Mouse (Mus musculus) mouse embryonic stem cell (cell line): ENCODE data around the gene Catip.
"Not testable (repeated sequence)": the region's sequence is repeated elsewhere in the genome, so short reads cannot be mapped to it uniquely, and the experiment has no call there.

Experiments used
- in situ Hi-C, 2 experiments: fragments of 300-500 bp; cut with MboI; formaldehyde crosslinking; loops; 1 replicate in 1 of 2; 3 replicates in 1 of 2; pipeline ENCODE4 v1.14.3; 2019 to 2020; ENCODE audit warnings: low sequenced_read_pairs in 2 of 2, low pct_unique_long_range_greater_than_20kb in 1 of 2, mixed read lengths in 1 of 2; ENCODE audit not compliant: unreplicated experiment in 1 of 2

Gene Catip

DNA sequence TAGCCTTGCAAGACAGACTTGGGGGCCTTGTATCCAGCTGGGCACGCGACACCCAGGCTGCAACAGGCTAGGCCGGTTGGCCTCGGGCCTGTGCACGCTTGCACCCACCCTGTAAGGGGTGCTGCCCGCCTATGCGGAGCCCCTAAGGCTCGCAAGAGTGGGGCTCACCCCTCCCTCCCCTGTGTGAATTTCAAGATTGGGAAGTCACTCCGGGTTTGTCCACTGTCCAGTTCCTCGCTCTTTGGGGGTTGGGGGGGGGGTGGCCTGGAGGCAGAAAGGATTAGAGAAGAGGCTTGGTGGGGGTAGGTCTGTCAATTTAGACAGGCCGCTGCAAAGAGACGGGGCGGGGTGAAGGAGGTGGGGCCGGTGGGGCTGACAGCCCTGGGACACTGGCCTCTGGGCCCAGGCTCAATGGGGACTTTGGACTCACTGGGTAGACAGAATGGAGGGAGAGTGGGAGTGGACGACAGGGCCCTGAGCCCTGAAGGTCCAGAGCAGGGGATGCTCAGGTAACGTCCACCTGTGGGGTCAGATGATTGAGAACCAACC, 30.6 kb downstream of the Catip start:
- in situ Hi-C loops = no loop called here

DNA sequence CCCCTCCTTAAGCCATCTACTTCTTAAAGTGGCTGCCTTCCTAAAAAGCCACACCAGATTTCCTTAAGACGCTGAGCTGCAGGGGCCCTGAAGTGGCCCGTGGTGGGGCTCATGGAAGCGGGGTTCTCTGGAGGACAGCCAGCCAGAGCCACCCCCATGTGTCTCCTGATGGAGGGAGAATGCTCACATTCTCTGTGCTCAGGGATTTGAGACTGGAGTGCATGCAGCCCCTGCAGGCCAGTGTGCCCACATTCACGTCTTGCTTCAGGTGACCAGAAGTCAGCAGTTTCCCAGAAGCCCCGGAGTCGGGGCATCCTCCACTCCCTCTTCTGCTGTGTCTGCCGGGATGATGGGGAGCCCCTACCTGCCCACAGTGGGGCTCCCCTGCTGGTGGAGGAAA, 31.1 kb downstream of the Catip start:
- in situ Hi-C loops = no loop called here

DNA sequence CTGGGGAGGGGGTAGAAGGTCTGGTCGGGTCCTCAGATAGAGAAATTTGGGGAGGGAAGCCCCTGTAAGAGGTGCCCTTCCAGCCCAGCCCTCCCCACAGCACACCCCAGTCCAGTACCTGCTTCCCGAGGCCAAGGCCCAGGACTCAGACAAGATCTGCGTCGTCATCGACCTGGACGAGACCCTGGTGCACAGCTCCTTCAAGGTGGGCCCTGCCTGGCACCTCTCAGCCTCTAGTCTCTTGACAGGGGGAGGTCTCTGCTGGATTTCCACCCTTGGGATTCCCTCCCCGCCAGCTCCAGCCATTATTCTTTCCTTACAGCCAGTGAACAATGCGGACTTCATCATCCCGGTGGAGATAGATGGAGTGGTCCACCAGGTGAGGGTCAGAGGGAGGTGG, 31.8 kb downstream of the Catip start:
- in situ Hi-C loops = no loop called here

DNA sequence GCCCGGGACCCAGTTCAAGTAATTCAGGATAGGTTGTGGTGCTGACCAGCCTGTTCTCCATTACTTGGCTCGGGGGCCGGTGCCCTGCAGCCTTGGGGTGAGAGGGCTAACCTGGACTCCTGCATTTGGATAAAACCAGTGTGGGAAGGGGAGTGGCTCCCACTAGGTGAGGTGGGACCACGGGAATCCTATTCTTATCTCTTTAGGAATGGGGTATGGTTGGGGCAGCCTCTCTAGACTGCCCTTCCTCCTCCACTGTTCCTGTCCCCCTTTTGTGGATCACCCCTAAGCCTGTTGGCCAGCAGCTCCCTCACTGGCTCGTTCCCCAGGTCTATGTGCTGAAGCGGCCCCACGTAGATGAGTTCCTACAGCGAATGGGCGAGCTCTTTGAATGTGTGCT, 32.4 kb downstream of the Catip start:
- in situ Hi-C loops = no loop called here

DNA sequence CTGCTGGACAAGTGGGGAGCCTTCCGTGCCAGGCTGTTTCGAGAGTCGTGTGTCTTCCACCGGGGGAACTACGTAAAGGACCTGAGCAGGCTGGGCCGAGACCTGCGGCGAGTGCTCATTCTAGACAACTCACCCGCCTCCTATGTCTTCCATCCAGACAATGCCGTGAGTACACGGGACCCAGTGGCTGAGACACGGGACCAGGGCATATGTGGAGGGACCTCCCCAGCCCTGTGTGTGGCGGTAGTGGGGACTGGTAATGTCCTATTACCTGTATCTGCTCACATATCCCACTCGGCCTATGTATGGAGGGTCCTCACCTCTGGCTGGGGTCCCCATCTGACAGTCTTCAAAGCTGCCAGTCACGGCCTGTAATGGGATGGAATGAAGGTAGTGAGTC, 33.0 kb downstream of the Catip start:
- in situ Hi-C loops = no loop called here

DNA sequence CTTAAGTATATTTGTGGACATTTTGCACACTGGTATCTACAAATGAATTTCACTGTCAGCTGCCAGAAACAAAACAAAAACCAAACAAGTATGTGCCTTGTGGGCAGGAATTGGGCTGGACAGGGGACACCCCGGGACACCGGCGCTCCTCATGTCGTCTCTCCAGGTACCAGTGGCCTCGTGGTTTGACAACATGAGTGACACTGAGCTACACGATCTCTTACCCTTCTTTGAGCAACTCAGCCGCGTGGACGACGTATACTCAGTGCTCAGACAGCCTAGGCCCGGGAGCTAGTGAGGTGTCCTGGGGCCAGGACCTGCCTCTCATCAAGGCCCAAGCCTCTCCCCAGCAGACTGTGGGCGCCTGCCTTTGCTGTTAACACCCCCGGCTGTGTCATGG, 33.4 kb downstream of the Catip start:
- in situ Hi-C loops = no loop called here

DNA sequence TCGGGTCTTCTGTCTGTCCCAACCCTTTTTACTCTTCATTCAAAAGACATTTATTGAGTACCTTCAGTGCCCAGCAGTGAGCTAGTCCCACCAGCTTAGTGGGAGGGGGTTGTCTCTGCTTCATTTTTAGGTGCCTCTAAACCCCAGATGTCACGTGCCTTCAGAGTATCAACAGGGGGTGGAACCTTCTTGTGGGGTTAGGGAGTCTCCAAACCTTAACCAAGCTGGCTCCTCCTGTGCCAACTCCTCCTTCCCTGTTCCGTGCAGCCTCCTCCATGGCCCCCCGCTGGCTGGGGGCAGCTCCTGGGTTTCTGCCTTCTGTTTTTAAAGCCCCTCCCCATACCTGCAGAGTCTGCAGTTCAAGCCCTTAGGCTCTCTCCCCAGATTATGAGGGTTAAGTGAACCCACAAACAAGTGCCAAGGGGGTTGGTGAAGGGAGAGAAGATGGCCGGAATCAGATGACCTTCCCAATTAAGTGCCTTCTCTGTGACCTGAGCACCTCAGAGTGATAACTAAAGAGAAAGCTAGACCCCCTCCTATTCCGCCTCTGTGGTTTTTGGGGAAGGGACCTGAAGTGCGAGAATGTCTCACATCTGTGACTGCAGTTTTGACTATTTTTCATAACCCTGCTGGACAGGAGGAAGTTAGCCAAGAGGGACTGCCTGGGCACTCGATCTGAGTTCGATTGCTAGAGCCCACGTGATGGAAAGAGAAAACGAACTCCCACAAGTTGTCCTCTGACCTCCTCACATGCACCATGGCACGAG, 34.7 kb downstream of the Catip start:
- in situ Hi-C loops = not testable (repeated sequence)

DNA sequence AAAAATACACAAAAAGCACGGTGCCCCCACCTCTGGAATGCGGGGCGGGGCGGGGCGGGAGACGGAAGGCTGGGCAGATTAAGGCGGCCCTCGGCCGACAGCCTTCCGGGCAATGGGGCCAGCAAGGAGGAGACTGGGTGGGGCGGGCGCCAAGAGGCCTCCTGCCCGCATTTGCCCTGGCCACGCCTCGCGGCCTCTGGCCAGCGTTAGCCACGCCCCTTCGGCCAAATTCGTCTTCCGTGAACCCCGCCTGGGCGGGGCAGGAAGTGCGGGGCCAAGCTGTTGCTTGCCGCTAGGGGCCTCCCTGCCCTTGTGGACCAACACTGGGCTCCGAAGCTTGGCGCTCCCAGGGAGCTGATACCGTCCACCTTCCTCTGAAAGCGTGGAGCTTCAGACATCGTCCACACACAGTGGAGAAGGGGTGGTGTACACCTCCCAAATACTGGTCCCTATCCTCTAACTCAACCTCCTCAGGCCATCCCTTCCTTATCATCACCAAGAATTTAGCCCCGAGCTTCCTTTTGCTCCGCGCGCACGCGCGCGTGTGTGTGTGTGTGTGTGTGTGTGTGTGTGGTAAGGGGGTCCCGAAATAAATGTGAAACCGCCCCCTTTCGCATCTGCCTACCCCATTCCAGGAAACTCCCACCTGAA, 35.5 kb downstream of the Catip start:
- in situ Hi-C loops = no loop called here

DNA sequence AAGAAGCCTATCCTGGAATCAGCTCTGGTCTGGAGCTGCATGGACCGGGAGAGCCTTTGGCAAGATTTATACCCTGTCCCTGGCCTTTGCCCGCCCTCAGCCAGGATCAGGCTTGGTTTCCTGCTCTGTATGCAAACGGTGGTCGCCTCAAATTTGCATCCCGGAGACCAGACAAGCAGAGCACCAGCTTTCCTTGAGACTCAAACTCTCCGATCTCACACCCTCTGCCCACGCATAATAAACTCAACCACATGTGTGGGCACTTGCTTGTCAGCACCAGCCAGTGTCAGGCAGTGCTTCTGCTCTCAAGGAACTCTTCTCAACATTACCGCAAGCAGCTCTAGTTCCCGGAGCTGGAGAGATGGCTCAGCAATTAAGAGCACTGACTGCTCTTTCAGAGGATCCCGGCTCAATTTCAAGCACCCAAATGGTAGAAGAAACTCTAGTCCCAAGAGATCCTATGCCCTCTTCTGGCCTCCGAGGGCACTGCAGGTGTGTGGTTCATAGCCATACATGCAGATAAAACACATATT, 36.1 kb downstream of the Catip start:
- in situ Hi-C loops = no loop called here

DNA sequence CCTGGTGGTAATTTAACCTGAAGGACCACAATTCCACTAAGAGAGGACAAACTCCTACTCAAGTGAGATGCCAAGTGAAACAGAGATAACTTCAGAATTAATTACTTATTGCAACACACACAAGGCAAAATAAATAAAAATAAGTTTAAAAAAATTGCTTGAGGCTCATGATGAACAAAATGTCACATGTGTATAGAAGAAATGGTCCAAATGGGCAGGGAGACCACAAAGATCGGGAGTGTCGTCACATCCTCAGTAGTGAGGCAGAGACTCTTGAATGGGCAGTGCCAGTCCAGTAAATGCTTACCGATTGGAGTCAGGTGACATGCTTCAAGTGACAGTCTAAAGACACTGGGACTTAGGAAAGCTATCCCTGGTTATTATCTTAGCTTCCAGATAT, 38.6 kb downstream of the Catip start:
- in situ Hi-C loops = no loop called here

DNA sequence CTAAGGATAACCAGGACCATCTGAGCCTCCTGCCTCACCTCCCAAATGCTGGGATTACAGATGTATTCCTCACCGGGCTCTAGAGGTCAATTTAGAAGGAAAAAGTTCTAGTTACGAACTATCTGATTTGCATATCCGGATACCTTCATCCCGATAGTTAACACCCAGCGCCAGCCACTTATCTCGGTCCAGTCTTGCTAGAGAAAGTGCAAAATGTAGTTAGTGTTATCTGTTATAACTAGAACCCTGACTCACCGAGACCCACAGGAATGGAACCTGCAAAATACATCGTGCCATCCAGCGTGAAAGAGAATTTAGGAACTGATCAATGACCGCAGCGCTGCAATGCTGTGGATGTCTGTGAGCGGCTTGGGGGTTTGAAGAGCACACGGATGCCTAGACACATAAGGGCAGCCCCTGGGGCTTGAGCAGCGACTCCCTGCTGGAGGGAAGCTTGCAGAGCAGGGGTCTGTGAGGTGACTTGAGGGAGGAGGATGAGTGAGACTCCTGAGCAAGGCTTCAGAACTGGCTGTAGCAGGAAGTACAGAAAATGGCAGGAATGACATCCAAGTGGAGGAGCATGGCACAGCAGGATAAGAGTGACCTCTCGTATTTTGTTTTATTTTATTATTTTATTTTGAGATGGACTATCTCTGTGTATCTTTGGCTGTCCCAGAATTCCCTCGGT, 39.3 kb downstream of the Catip start:
- in situ Hi-C loops = no loop called here

DNA sequence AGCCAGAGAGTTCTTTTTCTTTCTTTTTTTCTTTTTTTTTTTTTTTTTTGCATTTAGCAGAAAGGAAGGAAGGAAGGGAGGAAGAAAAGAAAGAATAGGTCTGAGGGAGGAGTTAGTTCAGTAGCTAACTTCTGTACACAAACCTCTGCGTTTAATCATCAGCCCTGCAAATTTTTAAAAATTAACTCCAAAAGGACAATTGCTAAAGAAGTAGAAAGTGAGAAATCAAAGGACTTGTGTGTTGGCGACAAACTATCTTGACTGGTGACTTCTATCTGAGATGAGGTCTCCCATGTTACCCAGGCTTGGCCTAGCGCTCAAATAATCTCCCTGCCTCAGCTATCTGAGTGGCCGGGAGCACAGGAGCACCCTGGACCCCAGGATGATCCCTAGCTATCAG, 42.3 kb downstream of the Catip start:
- in situ Hi-C loops = no loop called here

DNA sequence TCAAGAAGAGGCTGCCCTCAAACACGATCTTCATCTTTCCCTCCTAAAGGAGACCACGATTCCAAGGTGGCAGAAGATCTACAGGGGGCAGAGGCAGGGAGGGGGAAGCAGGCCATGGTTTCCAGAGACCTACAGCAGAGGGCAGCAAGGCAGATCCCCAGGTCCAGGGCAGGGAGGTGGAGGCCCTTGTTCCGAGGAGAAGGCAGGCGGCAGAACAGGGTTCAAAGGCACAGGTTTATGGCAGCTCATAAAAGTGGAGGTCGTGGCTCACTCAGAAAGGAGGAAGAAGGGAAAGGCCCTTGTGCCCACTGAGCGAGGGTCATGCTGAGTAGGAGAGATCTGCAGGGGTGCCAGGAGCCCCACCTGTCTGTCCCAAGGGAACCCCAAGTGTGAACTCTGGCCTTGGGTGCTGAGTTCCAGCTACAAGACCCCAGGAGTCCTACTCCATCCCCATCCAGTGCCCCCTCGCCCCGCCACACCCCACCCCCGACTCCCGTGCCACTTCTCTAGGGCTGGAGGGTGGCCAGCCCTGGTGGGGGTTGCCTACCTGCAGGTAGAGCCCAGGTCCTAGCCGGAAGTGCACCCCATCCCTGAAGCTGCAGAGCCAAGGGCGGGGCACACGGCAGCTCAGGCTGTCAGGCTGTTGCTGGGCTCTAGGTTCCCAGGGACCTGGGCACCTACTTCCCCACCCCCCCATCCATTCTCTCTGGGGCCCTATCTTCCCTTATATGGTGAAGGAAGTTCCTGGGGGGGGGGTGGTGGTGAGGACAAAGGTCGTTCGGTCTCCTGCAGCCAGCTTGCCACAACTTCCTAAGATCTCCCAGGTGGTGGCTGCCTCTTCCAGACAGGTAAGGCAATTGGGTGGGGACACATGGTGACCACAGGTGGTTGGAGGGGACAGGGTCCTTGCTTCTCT, 46.9 kb downstream of the Catip start, which contains the start of gene Vil1:
Gene Vil1 (plus strand): TSS at position 788 of the 916 bp plus-strand sequence.
- in situ Hi-C loops = no loop called here

DNA sequence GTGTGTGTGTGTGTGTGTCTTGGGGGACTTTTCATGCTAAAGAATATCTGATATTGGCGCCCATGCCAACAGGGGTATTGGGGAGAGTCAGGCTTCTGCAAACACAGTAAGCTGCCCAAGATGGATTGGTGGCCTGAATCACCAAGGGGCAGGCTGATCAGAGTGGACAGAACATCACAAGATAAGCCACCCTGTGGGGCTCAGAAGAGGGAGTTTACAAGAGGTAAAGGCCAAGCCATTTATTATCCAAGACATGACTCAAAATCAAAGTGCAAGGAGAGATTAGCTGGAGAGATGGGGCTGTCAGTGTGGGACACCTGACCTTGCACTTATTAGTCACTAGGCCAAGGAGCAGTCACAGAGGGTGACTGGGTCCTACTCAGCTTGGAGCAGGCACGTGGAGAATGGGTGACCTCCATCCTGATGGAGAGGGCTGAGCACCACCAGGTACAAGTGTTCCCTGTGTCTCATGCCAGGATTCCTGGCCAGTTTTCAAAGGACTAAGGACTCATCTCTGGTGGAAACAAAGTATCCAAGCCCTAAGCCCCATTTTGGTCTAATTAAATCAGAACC, 49.9 kb downstream of the Catip start:
- in situ Hi-C loops = no loop called here

DNA sequence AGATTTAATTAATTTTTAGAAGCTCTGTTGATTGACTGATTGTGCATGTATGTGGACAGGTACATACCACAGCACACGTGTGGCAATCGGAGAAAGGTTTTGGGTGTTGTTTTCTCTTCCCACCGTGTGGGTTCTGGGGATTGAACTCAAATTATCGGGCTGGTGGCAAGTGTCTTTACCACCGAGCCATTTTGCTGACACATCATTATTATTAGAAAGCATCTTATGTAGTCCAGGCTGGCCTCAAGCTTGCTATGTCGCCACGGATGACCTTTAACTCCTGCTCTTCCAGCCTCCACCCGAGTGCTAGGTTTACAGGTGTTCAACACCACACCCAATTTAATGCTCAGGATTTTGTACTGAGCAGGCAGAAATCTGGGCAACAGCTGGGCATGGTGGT, 50.8 kb downstream of the Catip start:
- in situ Hi-C loops = no loop called here

DNA sequence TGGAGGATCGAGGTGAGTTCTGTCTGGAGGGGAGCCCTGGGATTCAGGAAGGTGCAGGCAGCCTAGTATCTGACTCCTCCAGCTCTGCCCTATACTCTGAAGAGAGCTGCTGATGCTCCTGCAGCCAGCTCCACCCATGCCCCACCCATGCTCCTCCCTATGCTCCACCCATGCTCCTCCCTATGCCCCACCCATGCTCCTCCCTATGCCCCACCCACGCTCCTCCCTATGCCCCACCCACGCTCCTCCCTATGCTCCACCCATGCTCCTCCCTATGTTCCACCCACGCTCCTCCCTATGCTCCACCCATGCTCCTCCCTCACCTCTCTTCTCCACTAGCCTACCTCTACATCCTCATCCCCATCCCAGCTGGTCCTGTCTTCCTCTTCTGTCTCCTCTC, 53.2 kb downstream of the Catip start:
- in situ Hi-C loops = no loop called here
